Mouse (Mus musculus) heart, postnatal 36 days (tissue): Measurements from ENCODE around the gene Dnm3. TPM values are rescaled to one million over a fixed set of nuclear protein-coding genes. Genes with fewer than 3 reads are reported as not detected.
A peak's percentile ranks its signal among the peaks of the same experiment; 100 is the strongest.

ENCODE experiments used
- DNase-seq, 2 experiments: peaks; one replicate each; pipeline ENCODE4 v3.0.0; 2021 to 2022
- intact Hi-C: fragments of 180-260 bp; cut with DNase I; formaldehyde crosslinking; loops from one replicate; pipeline ENCODE4 v1.15.1; 2025
- total RNA-seq, 2 experiments: library from RNA; stranded (reverse); gene quantifications; 2 replicates each; pipeline ENCODE4 v1.2.3; 2021

Dnm3 gene
- total RNA-seq, 2 experiments from 2014 or later = 5.2 to 10.0 TPM

- intact Hi-C loops = loop anchor here (5.0 kb wide), 1 partner anchor 564 kb away; the partner anchor contains the start of gene Mettl13
- DNase-seq = peak; percentile 18 to 25
Measured at GRCm38 (mm10) chr1:161983451-161983850, 494.4 kb downstream of the Dnm3 start.

- DNase-seq = no peak
- intact Hi-C loops = loop anchor here (5.0 kb wide), 1 partner anchor 567 kb away; the partner anchor contains the start of gene Mettl13
Measured at GRCm38 (mm10) chr1:161980626-161981298, 497.1 kb downstream of the Dnm3 start.

- intact Hi-C loops = loop anchor here (5.0 kb wide), 1 partner anchor 567 kb away; the partner anchor contains the start of gene Mettl13
- no peak for DNase-seq
Measured at GRCm38 (mm10) chr1:161980046-161980445, 497.8 kb downstream of the Dnm3 start.

- intact Hi-C loops = no loop called here
- DNase-seq = no peak
Measured at GRCm38 (mm10) chr1:161979536-161979935, 498.3 kb downstream of the Dnm3 start, which contains the start of gene 4930558K02Rik. Gene 4930558K02Rik, minus strand, starts transcription at chr1:161979636.

GRCm38 (mm10) chr1:161978173-161978700, 499.6 kb downstream of the Dnm3 start:
- intact Hi-C loops = no loop called here
- no peak for DNase-seq

GRCm38 (mm10) chr1:161977331-161977730, 500.5 kb downstream of the Dnm3 start:
- DNase-seq = peak; percentile 19 to 31
- intact Hi-C loops = loop anchor here (2.0 kb wide), 2 partner anchors 229 to 335 kb away; no protein-coding TSS in a partner anchor

- peak; percentile 69 to 73 for DNase-seq
- intact Hi-C loops = loop anchor here (2.0 kb wide), 2 partner anchors 228 to 336 kb away; no protein-coding TSS in a partner anchor
Measured at GRCm38 (mm10) chr1:161976255-161977182, 501.3 kb downstream of the Dnm3 start.

GRCm38 (mm10) chr1:161972233-161972632, 505.6 kb downstream of the Dnm3 start:
- DNase-seq = no peak
- intact Hi-C loops = no loop called here

GRCm38 (mm10) chr1:161970874-161971273, 507.0 kb downstream of the Dnm3 start:
- intact Hi-C loops = no loop called here
- DNase-seq = no peak

- intact Hi-C loops = loop anchor here (2.0 kb wide), 1 partner anchor 92 kb away; the partner anchor contains the start of gene Suco
- peak; percentile 88 to 90 for DNase-seq
Measured at GRCm38 (mm10) chr1:161968589-161969407, 509.0 kb downstream of the Dnm3 start, which contains the start of gene Pigc. Gene Pigc, plus strand, starts transcription at chr1:161969186.

- DNase-seq = no peak
- intact Hi-C loops = loop anchor here (2.0 kb wide), 1 partner anchor 91 kb away; the partner anchor contains the start of gene Suco
Measured at GRCm38 (mm10) chr1:161967936-161968335, 509.9 kb downstream of the Dnm3 start.

GRCm38 (mm10) chr1:161962465-161963377, 515.1 kb downstream of the Dnm3 start:
- DNase-seq = no peak
- intact Hi-C loops = loop anchor here (5.0 kb wide), 1 partner anchor 215 kb away; no protein-coding TSS in a partner anchor

- intact Hi-C loops = no loop called here
- no peak for DNase-seq
Measured at GRCm38 (mm10) chr1:161957964-161958950, 519.6 kb downstream of the Dnm3 start.

- intact Hi-C loops = no loop called here
- DNase-seq = no peak
Measured at GRCm38 (mm10) chr1:161955846-161956245, 522.0 kb downstream of the Dnm3 start.

GRCm38 (mm10) chr1:161952599-161952998, 525.2 kb downstream of the Dnm3 start:
- intact Hi-C loops = no loop called here
- no peak for DNase-seq

- DNase-seq = no peak
- intact Hi-C loops = no loop called here
Measured at GRCm38 (mm10) chr1:161951009-161951779, 526.6 kb downstream of the Dnm3 start.

- intact Hi-C loops = no loop called here
- no peak for DNase-seq
Measured at GRCm38 (mm10) chr1:161942082-161942481, 535.8 kb downstream of the Dnm3 start.
